Mouse (Mus musculus) liver, embryonic 14.5 days (tissue): ENCODE results near the gene Lamc2.

Experiments used
- CTCF ChIP-seq: IDR thresholded peaks from 2 replicates; pipeline ENCODE4 v1.5.1; 2016; ENCODE audit warnings: antibody characterized with exemption, low read depth, control low read depth
- EP300 ChIP-seq: IDR thresholded peaks from 2 replicates; pipeline ENCODE4 v1.6.1; 2016; ENCODE audit warnings: antibody characterized with exemption, low read depth

DNA sequence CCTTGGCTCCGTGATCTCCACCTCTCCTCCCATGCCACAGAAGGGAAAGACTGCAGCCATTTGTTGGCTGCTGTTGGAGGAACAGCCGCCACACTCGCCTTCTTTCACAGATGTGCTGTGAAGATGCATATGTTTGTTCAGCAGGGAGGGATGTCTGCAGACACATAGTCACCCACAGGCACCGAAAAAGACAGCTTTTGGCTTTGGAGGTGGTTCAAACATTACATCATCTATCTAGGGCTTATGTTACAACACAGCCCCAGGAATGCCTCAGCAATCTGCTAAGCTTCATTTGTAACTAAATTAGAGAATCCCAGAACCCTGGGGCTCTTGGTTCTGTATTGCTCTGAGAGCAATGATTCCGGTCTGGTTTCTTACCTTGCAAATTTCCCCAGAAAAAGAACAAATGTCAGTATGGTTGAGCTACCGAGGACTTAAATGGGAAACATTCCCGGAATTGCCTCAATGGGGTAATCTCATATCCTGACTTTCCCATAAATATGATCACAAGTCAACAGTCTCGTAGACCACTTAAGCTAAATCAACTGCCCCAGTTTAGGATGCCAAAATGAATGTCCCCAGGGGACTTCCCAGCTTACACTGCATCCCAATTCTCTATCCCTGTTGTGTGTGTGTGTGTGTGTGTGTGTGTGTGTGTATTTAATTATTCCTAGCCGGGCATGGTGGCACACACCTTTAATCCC, 5.5 kb downstream of the Lamc2 start:
- TF ChIP-seq EP300, result no peak
- no peak for TF ChIP-seq CTCF
